10 mouse cellular contexts compared by ENCODE assay signal in the genomic region with DNA sequence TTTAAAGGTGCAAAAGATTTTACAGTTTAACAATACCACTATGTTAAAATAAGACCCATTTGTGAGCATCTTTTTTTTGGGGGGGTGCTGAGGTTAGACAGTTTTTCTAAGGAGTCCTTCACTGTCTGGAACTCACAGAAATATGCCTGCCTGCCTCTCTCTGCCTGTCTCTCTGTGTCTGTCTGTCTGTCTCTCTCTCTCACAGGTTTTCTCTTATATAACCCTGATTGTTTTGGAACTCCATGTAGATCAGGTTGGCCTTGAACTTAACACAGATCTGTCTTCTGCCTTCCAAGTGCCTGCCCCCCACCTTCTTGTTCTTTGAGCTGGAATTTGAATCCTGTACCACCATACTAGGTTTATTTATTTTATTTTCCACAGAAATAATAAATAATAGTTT. TPM values are rescaled to one million over a fixed set of nuclear protein-coding genes. Genes with fewer than 3 reads are reported as not detected.
A peak's percentile ranks its signal among the peaks of the same experiment; 100 is the strongest.
DNase-seq lines count a peak whose midpoint lies in the region; ATAC-seq and TF ChIP-seq lines count a peak whose summit lies in the region.
"Had no signal": no experiment of that assay in that cellular context is flagged by ENCODE, and none has a peak within 500 bp of the region (broad histone marks: within the 10 kb centered on the region; RNA-seq: fewer than 3 reads in every experiment).

No protein-coding gene starts in this region.

- no peak for TF ChIP-seq CTCF in intestine, postnatal 0 days (IDR thresholded peaks at IDR 0.05; ENCODE audit: low read depth)

- H3K9me3 ChIP-seq in intestine, postnatal 0 days (ENCODE audit: control insufficient read depth) = no peaks in the 10 kb centered on the region
- no peaks in the 10 kb centered on the region for H3K9me3 ChIP-seq in intestine, embryonic 16.5 days (ENCODE audit: control insufficient read depth, low read length)
- H3K9me3 ChIP-seq in embryonic facial prominence, embryonic 10.5 days = no peaks in the 10 kb centered on the region
- H3K9me3 ChIP-seq in limb, embryonic 12.5 days = no peaks in the 10 kb centered on the region

- H3K36me3 ChIP-seq in intestine, postnatal 0 days (ENCODE audit: control insufficient read depth, insufficient read depth) = no peaks in the 10 kb centered on the region
- H3K36me3 ChIP-seq in intestine, embryonic 16.5 days (ENCODE audit: control insufficient read depth, insufficient read depth, low read length) = no peaks in the 10 kb centered on the region
- H3K36me3 ChIP-seq in embryonic facial prominence, embryonic 10.5 days (replicated peaks) = no peaks in the 10 kb centered on the region
- H3K36me3 ChIP-seq in limb, embryonic 12.5 days = no peaks in the 10 kb centered on the region

- peak; percentile 15 to 62 for DNase-seq in adrenal gland, adult (ENCODE audit: inconsistent age in 2 of 2, low spot score in 1 of 2)
- no peak for DNase-seq in adrenal gland, adult 18-20 months (ENCODE audit: low spot score in 2 of 2)
- DNase-seq in embryonic facial prominence, embryonic 10.5 days (ENCODE audit: low spot score) = no peak
- no peak for DNase-seq in cerebellum, postnatal 4 days (ENCODE audit: low spot score in 2 of 2)
- no peak for DNase-seq in embryo, embryonic 9.5 days (ENCODE audit: extremely low spot score)
- DNase-seq: cerebellum, postnatal 25 days; kidney, postnatal 10 days had no signal

- H3K4me1 ChIP-seq in intestine, postnatal 0 days (replicated peaks; ENCODE audit: control insufficient read depth, insufficient read depth, low read length) = no peaks in the 10 kb centered on the region
- H3K4me1 ChIP-seq in intestine, embryonic 16.5 days (ENCODE audit: control insufficient read depth, insufficient read depth, low read length) = peaks cover 6% of the 10 kb centered on the region
- peaks cover 13% of the 10 kb centered on the region for H3K4me1 ChIP-seq in embryonic facial prominence, embryonic 10.5 days
- H3K4me1 ChIP-seq in limb, embryonic 12.5 days (replicated peaks) = peaks cover 4% of the 10 kb centered on the region

- ATAC-seq in intestine, postnatal 0 days = no peak
- no peak for ATAC-seq in intestine, embryonic 16.5 days
- ATAC-seq in limb, embryonic 12.5 days (ENCODE audit: insufficient number of reproducible peaks, insufficient read depth, low FRiP score, low TSS enrichment, low read depth) = no peak

- H3K9ac ChIP-seq in intestine, postnatal 0 days (ENCODE audit: low read depth, low read length) = no peak overlapping the region
- H3K9ac ChIP-seq in intestine, embryonic 16.5 days (ENCODE audit: low read depth, low read length) = no peak overlapping the region
- no peak overlapping the region for H3K9ac ChIP-seq in limb, embryonic 12.5 days (replicated peaks)

- H3K4me3 ChIP-seq in intestine, postnatal 0 days (ENCODE audit: low read depth, low read length) = no peak overlapping the region
- H3K4me3 ChIP-seq in intestine, embryonic 16.5 days (ENCODE audit: low read length) = no peak overlapping the region
- peak overlapping the region; percentile 99 for H3K4me3 ChIP-seq in embryonic facial prominence, embryonic 10.5 days
- no peak overlapping the region for H3K4me3 ChIP-seq in limb, embryonic 12.5 days (replicated peaks)

- H3K27me3 ChIP-seq in intestine, postnatal 0 days (replicated peaks; ENCODE audit: control insufficient read depth, insufficient read depth, low read length) = no peaks in the 10 kb centered on the region
- H3K27me3 ChIP-seq in intestine, embryonic 16.5 days (replicated peaks; ENCODE audit: control insufficient read depth, insufficient read depth, low read length) = no peaks in the 10 kb centered on the region
- no peaks in the 10 kb centered on the region for H3K27me3 ChIP-seq in embryonic facial prominence, embryonic 10.5 days (replicated peaks; ENCODE audit: low read depth, poor library complexity, severe bottlenecking)
- H3K27me3 ChIP-seq in limb, embryonic 12.5 days = no peaks in the 10 kb centered on the region

- H3K4me2 ChIP-seq in intestine, postnatal 0 days (replicated peaks; ENCODE audit: low read depth) = peak overlapping the region; percentile 76; the same call in 1 of the 2 replicates
- no peak overlapping the region for H3K4me2 ChIP-seq in intestine, embryonic 16.5 days (ENCODE audit: low read depth, low read length)
- peak overlapping the region; percentile 72 for H3K4me2 ChIP-seq in limb, embryonic 12.5 days

- H3K27ac ChIP-seq in intestine, postnatal 0 days (ENCODE audit: low read depth, low read length) = no peak overlapping the region
- no peak overlapping the region for H3K27ac ChIP-seq in intestine, embryonic 16.5 days (ENCODE audit: low read length)
- no peak overlapping the region for H3K27ac ChIP-seq in embryonic facial prominence, embryonic 10.5 days (replicated peaks)
- no peak overlapping the region for H3K27ac ChIP-seq in limb, embryonic 12.5 days

RNA-seq across cellular contexts. Expression of a gene that starts 2.2 kb away (rescaled TPM):
- total RNA-seq in adrenal gland, adult 18-20 months (2021) = 10 to 100 TPM; 33.1 to 43.8 TPM
- polyA plus RNA-seq in intestine, postnatal 0 days (2015; fragmentation: Nextera tagmentation; extraction: Ambion mirVana) = 34.2 and 36.2 TPM in 2 replicates
- 49.1 and 50.0 TPM in 2 replicates for polyA plus RNA-seq in intestine, embryonic 16.5 days (2015; fragmentation: Nextera tagmentation; extraction: Ambion mirVana)
- polyA plus RNA-seq in embryonic facial prominence, embryonic 10.5 days (2016; fragmentation: Nextera tagmentation; extraction: Ambion mirVana) = 89.0 and 91.5 TPM in 2 replicates
- polyA plus RNA-seq in limb, embryonic 12.5 days (2016; fragmentation: Nextera tagmentation; extraction: Ambion mirVana) = 83.3 and 92.9 TPM in 2 replicates

RNA-seq across cellular contexts. Expression of a gene that starts 58.9 kb away (rescaled TPM):
- total RNA-seq in adrenal gland, adult 18-20 months (2021) = under 1 TPM in 1 of 2 experiments, not detected in 1; 0.22 TPM
- 11.1 and 12.2 TPM in 2 replicates for polyA plus RNA-seq in intestine, postnatal 0 days (2015; fragmentation: Nextera tagmentation; extraction: Ambion mirVana)
- polyA plus RNA-seq in intestine, embryonic 16.5 days (2015; fragmentation: Nextera tagmentation; extraction: Ambion mirVana) = 3.2 and 5.7 TPM in 2 replicates
- 0.04 and 0.14 TPM in 2 replicates for polyA plus RNA-seq in embryonic facial prominence, embryonic 10.5 days (2016; fragmentation: Nextera tagmentation; extraction: Ambion mirVana)
- not detected in 2 replicates for polyA plus RNA-seq in limb, embryonic 12.5 days (2016; fragmentation: Nextera tagmentation; extraction: Ambion mirVana)

Comparison
In these comparisons a context has a peak if more than half of its experiments do, and no peak if none do; other contexts are left out.
1. DNase-seq: peak in adrenal gland, adult (2 of 2); none in adrenal gland, adult 18-20 months (0 of 2), embryonic facial prominence, embryonic 10.5 days (single experiment), cerebellum, postnatal 4 days (0 of 2) and embryo, embryonic 9.5 days (single experiment).